Mouse (Mus musculus) heart, postnatal 25 days (tissue): ENCODE results near the gene Rpp14. TPM values are rescaled to one million over a fixed set of nuclear protein-coding genes. Genes with fewer than 3 reads are reported as not detected.

ENCODE experiments used
- DNase-seq: peaks from one replicate; pipeline ENCODE4 v3.0.0; 2022; ENCODE audit warnings: low spot score
- intact Hi-C: fragments of 180-260 bp; cut with DNase I; formaldehyde crosslinking; loops from one replicate; pipeline ENCODE4 v1.15.1; 2025
- total RNA-seq, 2 experiments: library from RNA; stranded (reverse); gene quantifications; 2 replicates each; pipeline ENCODE4 v1.2.3; 2021

The Rpp14 gene
- total RNA-seq = 10 to 100 TPM; 19.0 to 23.8 TPM

GRCm38 (mm10) chr14:8080165-8080679 is at the start of gene Rpp14:
TSS of gene Rpp14 (plus strand) at chr14:8080367.
- peak; percentile 86 for DNase-seq
- intact Hi-C loops = loop anchor here (5.0 kb wide), 2 partner anchors 132 to 262 kb away; partner anchors contain the start of gene Kctd6

GRCm38 (mm10) chr14:8030535-8030934 is 49.6 kb upstream of the Rpp14 start:
- DNase-seq = no peak
- intact Hi-C loops = no loop called here

GRCm38 (mm10) chr14:8032087-8032944 is 47.9 kb upstream of the Rpp14 start:
- intact Hi-C loops = no loop called here
- no peak for DNase-seq

- intact Hi-C loops = no loop called here
These were observed 45.6 kb upstream of the Rpp14 start for GRCm38 (mm10) chr14:8034561-8034960.

GRCm38 (mm10) chr14:8035951-8036350 is 44.2 kb upstream of the Rpp14 start:
- DNase-seq = no peak
- intact Hi-C loops = no loop called here

More at GRCm38 (mm10) chr14:8034561-8034960, 45.6 kb upstream of the Rpp14 start:
- DNase-seq = no peak

- intact Hi-C loops = no loop called here
- DNase-seq = no peak
These were observed 43.8 kb upstream of the Rpp14 start for GRCm38 (mm10) chr14:8036406-8036805.

- no peak for DNase-seq
- intact Hi-C loops = no loop called here
These were observed 42.0 kb upstream of the Rpp14 start for GRCm38 (mm10) chr14:8038150-8038549.

GRCm38 (mm10) chr14:8038791-8039448 is 41.2 kb upstream of the Rpp14 start:
- intact Hi-C loops = no loop called here
- peak; percentile 29 for DNase-seq

GRCm38 (mm10) chr14:8040179-8040578 is 40.0 kb upstream of the Rpp14 start:
- no peak for DNase-seq
- intact Hi-C loops = loop anchor here (5.0 kb wide), 1 partner anchor 223 kb away; the partner anchor contains the start of gene Flnb

GRCm38 (mm10) chr14:8040911-8041678 is 39.1 kb upstream of the Rpp14 start:
- DNase-seq = no peak
- intact Hi-C loops = loop anchor here (5.0 kb wide), 1 partner anchor 224 kb away; the partner anchor contains the start of gene Flnb

- no peak for DNase-seq
- intact Hi-C loops = loop anchor here (2.0 to 5.0 kb wide), 2 partner anchors 77 to 225 kb away; partner anchors contain the start of gene Flnb
These were observed 38.0 kb upstream of the Rpp14 start for GRCm38 (mm10) chr14:8042120-8042519.

- no peak for DNase-seq
- intact Hi-C loops = loop anchor here (2.0 to 5.0 kb wide), 2 partner anchors 78 to 225 kb away; partner anchors contain the start of gene Flnb
These were observed 37.6 kb upstream of the Rpp14 start for GRCm38 (mm10) chr14:8042577-8042976.

GRCm38 (mm10) chr14:8044330-8044729 is 35.8 kb upstream of the Rpp14 start:
- intact Hi-C loops = loop anchor here (5.0 kb wide), 1 partner anchor 227 kb away; the partner anchor contains the start of gene Flnb
- no peak for DNase-seq

- DNase-seq = no peak
- intact Hi-C loops = loop anchor here (5.0 kb wide), 1 partner anchor 227 kb away; the partner anchor contains the start of gene Flnb
These were observed 35.4 kb upstream of the Rpp14 start for GRCm38 (mm10) chr14:8044786-8045185.

- DNase-seq = no peak
- intact Hi-C loops = no loop called here
These were observed 34.9 kb upstream of the Rpp14 start for GRCm38 (mm10) chr14:8045187-8045846.

GRCm38 (mm10) chr14:8046839-8047238 is 33.3 kb upstream of the Rpp14 start:
- intact Hi-C loops = no loop called here

GRCm38 (mm10) chr14:8049334-8049733 is 30.8 kb upstream of the Rpp14 start:
- intact Hi-C loops = no loop called here
- DNase-seq = no peak

More at GRCm38 (mm10) chr14:8046839-8047238, 33.3 kb upstream of the Rpp14 start:
- no peak for DNase-seq

- no peak for DNase-seq
- intact Hi-C loops = no loop called here
These were observed 28.3 kb upstream of the Rpp14 start for GRCm38 (mm10) chr14:8051869-8052268.

GRCm38 (mm10) chr14:8052661-8053060 is 27.5 kb upstream of the Rpp14 start:
- DNase-seq = no peak
- intact Hi-C loops = no loop called here
